Mouse (Mus musculus): Measurements from ENCODE around the gene Fam187b.

Fam187b gene

GRCm38 (mm10) chr7:30958109-30958865, 15.3 kb upstream of the Fam187b start:
- DNase-seq (ENCODE audit: low read depth, low spot score): no peak

GRCm38 (mm10) chr7:30958866-30959487, 14.6 kb upstream of the Fam187b start:
- no peak for DNase-seq (ENCODE audit: low read depth, low spot score)

GRCm38 (mm10) chr7:30959786-30960349, 13.7 kb upstream of the Fam187b start:
- no peak for DNase-seq (ENCODE audit: low read depth, low spot score)

GRCm38 (mm10) chr7:30962862-30963261, 10.7 kb upstream of the Fam187b start:
- no peak for DNase-seq (ENCODE audit: low read depth, low spot score)

GRCm38 (mm10) chr7:30964366-30964765, 9.2 kb upstream of the Fam187b start:
- DNase-seq (ENCODE audit: low read depth, low spot score): no peak

- no peak for DNase-seq (ENCODE audit: low read depth, low spot score)
Observed at GRCm38 (mm10) chr7:30965677-30966076, 7.9 kb upstream of the Fam187b start.

- DNase-seq (ENCODE audit: low read depth, low spot score): no peak
Observed at GRCm38 (mm10) chr7:30966657-30967056, 6.9 kb upstream of the Fam187b start.

- DNase-seq (ENCODE audit: low read depth, low spot score): no peak
Observed at GRCm38 (mm10) chr7:30968611-30969010, 5.0 kb upstream of the Fam187b start.

- DNase-seq (ENCODE audit: low read depth, low spot score): no peak
Observed at GRCm38 (mm10) chr7:30969174-30969573, 4.4 kb upstream of the Fam187b start.

GRCm38 (mm10) chr7:30971901-30972300, 1.7 kb upstream of the Fam187b start:
- DNase-seq (ENCODE audit: low read depth, low spot score): no peak

GRCm38 (mm10) chr7:30972426-30973250, 952 bp upstream of the Fam187b start:
- no peak for DNase-seq (ENCODE audit: low read depth, low spot score)

- DNase-seq (ENCODE audit: low read depth, low spot score): no peak
Observed at GRCm38 (mm10) chr7:30973251-30973500, 414 bp upstream of the Fam187b start, which contains the start of gene Lsr. Gene Lsr, minus strand, starts transcription at chr7:30973464.

- no peak for DNase-seq (ENCODE audit: low read depth, low spot score)
Observed at GRCm38 (mm10) chr7:30981703-30982102, 8.1 kb downstream of the Fam187b start.

GRCm38 (mm10) chr7:30985357-30985756, 11.8 kb downstream of the Fam187b start:
- DNase-seq (ENCODE audit: low read depth, low spot score): no peak

- DNase-seq (ENCODE audit: low read depth, low spot score): no peak
Observed at GRCm38 (mm10) chr7:30988519-30989162, 15.1 kb downstream of the Fam187b start.

- DNase-seq (ENCODE audit: low read depth, low spot score): no peak
Observed at GRCm38 (mm10) chr7:30992148-30992547, 18.6 kb downstream of the Fam187b start.

- DNase-seq (ENCODE audit: low read depth, low spot score): no peak
Observed at GRCm38 (mm10) chr7:30993986-30994385, 20.4 kb downstream of the Fam187b start.

- no peak for DNase-seq (ENCODE audit: low read depth, low spot score)
Observed at GRCm38 (mm10) chr7:30996491-30996890, 22.9 kb downstream of the Fam187b start.

- peak; percentile 26 for DNase-seq (ENCODE audit: low read depth, low spot score)
Observed at GRCm38 (mm10) chr7:31000505-31001020, 27.0 kb downstream of the Fam187b start.

- no peak for DNase-seq (ENCODE audit: low read depth, low spot score)
Observed at GRCm38 (mm10) chr7:31002650-31003049, 29.1 kb downstream of the Fam187b start.

GRCm38 (mm10) chr7:31007775-31008174, 34.2 kb downstream of the Fam187b start:
- DNase-seq (ENCODE audit: low read depth, low spot score): no peak

All from embryo, embryonic 11.5 days (tissue).